In the genomic region with DNA sequence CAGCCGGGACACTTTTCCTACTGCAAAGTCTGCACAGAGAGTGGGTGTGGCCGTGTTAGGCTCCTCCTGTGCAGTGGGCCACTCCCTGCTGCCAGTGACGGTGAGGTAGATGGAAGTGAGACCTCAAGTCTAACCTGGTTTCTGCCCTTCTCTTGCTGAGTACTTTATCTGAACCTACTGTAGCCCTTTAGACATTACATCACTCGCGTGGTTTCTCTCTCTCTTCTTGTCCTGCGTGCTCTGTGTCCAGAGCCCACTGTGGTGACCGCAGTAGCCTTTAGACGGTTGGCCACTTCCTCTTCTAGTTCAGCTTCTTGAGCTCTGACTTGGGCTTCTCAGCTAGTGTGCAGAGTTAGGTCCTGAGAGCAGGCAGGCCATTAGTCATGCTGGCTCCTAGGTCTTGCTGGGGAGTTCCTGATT, we compare ENCODE assay signal across 10 mouse cellular contexts. TPM values are rescaled to one million over a fixed set of nuclear protein-coding genes. Genes with fewer than 3 reads are reported as not detected.
DNase-seq lines count a peak whose midpoint lies in the region; ATAC-seq and TF ChIP-seq lines count a peak whose summit lies in the region.
"Had no signal": no experiment of that assay in that cellular context is flagged by ENCODE, and none has a peak within 500 bp of the region (broad histone marks: within the 10 kb centered on the region; RNA-seq: fewer than 3 reads in every experiment).

No protein-coding gene starts in this region.

- no peak for TF ChIP-seq CTCF in lung, postnatal 0 days (IDR thresholded peaks at IDR 0.05)
- TF ChIP-seq CTCF in lung, adult 2 months (IDR thresholded peaks at IDR 0.05; ENCODE audit: insufficient read depth, low read length): no peak

- peaks cover 5% of the 10 kb centered on the region for H3K36me3 ChIP-seq in lung, postnatal 0 days (ENCODE audit: insufficient read depth, low read length)
- H3K36me3 ChIP-seq in liver, embryonic 13.5 days: no peaks in the 10 kb centered on the region
- no peaks in the 10 kb centered on the region for H3K36me3 ChIP-seq in splenic B cell, adult 2 months (ENCODE audit: control insufficient read depth, insufficient read depth, low read length, poor library complexity, severe bottlenecking)

- peak overlapping the region; percentile 68 for H3K27ac ChIP-seq in lung, postnatal 0 days (ENCODE audit: low read length)
- H3K27ac ChIP-seq in liver, embryonic 13.5 days: peak overlapping the region; percentile 32
- H3K27ac ChIP-seq: embryonic facial prominence, embryonic 13.5 days had no signal

- H3K9ac ChIP-seq in lung, postnatal 0 days (replicated peaks; ENCODE audit: low read depth): no peak overlapping the region
- no peak overlapping the region for H3K9ac ChIP-seq in liver, embryonic 13.5 days
- H3K9ac ChIP-seq: embryonic facial prominence, embryonic 13.5 days had no signal

- no peak overlapping the region for H3K4me2 ChIP-seq in lung, postnatal 0 days (replicated peaks; ENCODE audit: low read depth, low read length)
- peak overlapping the region; percentile 25; the same call in 1 of the 2 replicates for H3K4me2 ChIP-seq in liver, embryonic 13.5 days
- H3K4me2 ChIP-seq: embryonic facial prominence, embryonic 13.5 days had no signal

- H3K4me3 ChIP-seq in lung, postnatal 0 days (ENCODE audit: low read depth, low read length): no peak overlapping the region
- no peak overlapping the region for H3K4me3 ChIP-seq in lung, adult 2 months (replicated peaks; ENCODE audit: extremely low read depth, low read depth, low read length)
- no peak overlapping the region for H3K4me3 ChIP-seq in liver, embryonic 13.5 days (replicated peaks)
- H3K4me3 ChIP-seq: embryonic facial prominence, embryonic 13.5 days had no signal

- peaks cover 17% of the 10 kb centered on the region for H3K4me1 ChIP-seq in lung, postnatal 0 days (ENCODE audit: insufficient read depth, low read depth, low read length)
- peaks cover 34% of the 10 kb centered on the region for H3K4me1 ChIP-seq in lung, adult 2 months (ENCODE audit: control insufficient read depth, insufficient read depth, low read length)
- peaks cover 72% of the 10 kb centered on the region for H3K4me1 ChIP-seq in liver, embryonic 13.5 days (replicated peaks)

- 64% methylated on average over 8 of the region's 8 CpGs for WGBS in lung, postnatal 0 days
- 70% methylated on average over 8 of the region's 8 CpGs for WGBS in lung, adult 2 months
- 20% methylated on average over 8 of the region's 8 CpGs for WGBS in liver, embryonic 13.5 days (ENCODE audit: insufficient replicate concordance)

- TF ChIP-seq EP300 in lung, postnatal 0 days (IDR thresholded peaks at IDR 0.05): no peak

- ATAC-seq in lung, postnatal 0 days: peak; percentile 47
- peak; percentile 77 for ATAC-seq in liver, embryonic 13.5 days (ENCODE audit: low read depth)
- ATAC-seq: Patski had no signal

- peak; percentile 65 for DNase-seq in lung, postnatal 0 days (ENCODE audit: low spot score)
- no peak for DNase-seq in lung, adult 2 months
- DNase-seq in c-Kit-positive CD71-negative TER-119-negative erythroid progenitor cells, embryonic 14.5 days (ENCODE audit: low read depth): peak; percentile 72
- peak; percentile 34 for DNase-seq in liver, embryonic 13.5 days
- peak; percentile 54 for DNase-seq in splenic B cell, adult 2 months (ENCODE audit: low read depth, low spot score)
- DNase-seq in Muller cell, postnatal 12 days (ENCODE audit: inconsistent ontology term): no peak
- no peak for DNase-seq in gastrocnemius, adult 18-20 months (ENCODE audit: low spot score)
- DNase-seq: right cerebral cortex, postnatal 25 days had no signal

- no peaks in the 10 kb centered on the region for H3K9me3 ChIP-seq in lung, postnatal 0 days (ENCODE audit: low read length)
- no peaks in the 10 kb centered on the region for H3K9me3 ChIP-seq in liver, embryonic 13.5 days (replicated peaks)
- H3K9me3 ChIP-seq: embryonic facial prominence, embryonic 13.5 days had no signal

- TF ChIP-seq POLR2A in lung, adult 2 months (IDR thresholded peaks at IDR 0.05; ENCODE audit: borderline replicate concordance, extremely low read depth, low read depth, low read length): no peak

- no peaks in the 10 kb centered on the region for H3K27me3 ChIP-seq in lung, postnatal 0 days (replicated peaks; ENCODE audit: insufficient read depth, low read length)
- H3K27me3 ChIP-seq in liver, embryonic 13.5 days: 0 out of 2 replicates have a peak, but pooled peaks cover 4% of the 10 kb centered on the region
- no peaks in the 10 kb centered on the region for H3K27me3 ChIP-seq in splenic B cell, adult 2 months (ENCODE audit: control insufficient read depth, insufficient read depth, low read length, poor library complexity, severe bottlenecking)
- H3K27me3 ChIP-seq: embryonic facial prominence, embryonic 13.5 days; Patski had no signal

RNA-seq across cellular contexts. Expression of gene Ccdc12, which starts 20.2 kb away (rescaled TPM):
- 180 and 200 TPM in 2 replicates for polyA plus RNA-seq in lung, postnatal 0 days (2015; fragmentation: Nextera tagmentation; extraction: Ambion mirVana)
- polyA plus RNA-seq in lung, adult 2 months (2012; rRNA removed): 101 and 124 TPM in 2 replicates
- polyA plus RNA-seq in liver, embryonic 13.5 days (2015; fragmentation: Nextera tagmentation; extraction: Ambion mirVana): 84.4 and 86.3 TPM in 2 replicates
- 10 to 100 TPM; 42.4 to 45.8 TPM for total RNA-seq in gastrocnemius, adult 18-20 months (2021)

RNA-seq across cellular contexts. Expression of gene Nbeal2, which starts 22.5 kb away (rescaled TPM):
- 6.2 and 6.6 TPM in 2 replicates for polyA plus RNA-seq in lung, postnatal 0 days (2015; fragmentation: Nextera tagmentation; extraction: Ambion mirVana)
- polyA plus RNA-seq in lung, adult 2 months (2012; rRNA removed): 58.4 and 66.4 TPM in 2 replicates
- polyA plus RNA-seq in liver, embryonic 13.5 days (2015; fragmentation: Nextera tagmentation; extraction: Ambion mirVana): 1.6 and 2.1 TPM in 2 replicates
- 1 to 10 TPM; 3.6 to 3.7 TPM for total RNA-seq in gastrocnemius, adult 18-20 months (2021)

RNA-seq across cellular contexts. Expression of gene Nradd, which starts 52.2 kb away (rescaled TPM):
- 45.2 and 46.6 TPM in 2 replicates for polyA plus RNA-seq in lung, postnatal 0 days (2015; fragmentation: Nextera tagmentation; extraction: Ambion mirVana)
- polyA plus RNA-seq in lung, adult 2 months (2012; rRNA removed): 20.0 and 22.9 TPM in 2 replicates
- polyA plus RNA-seq in liver, embryonic 13.5 days (2015; fragmentation: Nextera tagmentation; extraction: Ambion mirVana): 2.7 and 2.8 TPM in 2 replicates
- total RNA-seq in gastrocnemius, adult 18-20 months (2021): under 1 TPM; 0.84 to 0.97 TPM

Comparison
In these comparisons a context has a peak if more than half of its experiments do, and no peak if none do; other contexts are left out.
1. DNase-seq: peak in lung, postnatal 0 days (single experiment), c-Kit-positive CD71-negative TER-119-negative erythroid progenitor cells, embryonic 14.5 days (single experiment), liver, embryonic 13.5 days (single experiment) and splenic B cell, adult 2 months (single experiment); none in lung, adult 2 months (single experiment), Muller cell, postnatal 12 days (single experiment) and gastrocnemius, adult 18-20 months (single experiment).